Mouse (Mus musculus): ENCODE measurements around the gene Map9.
"Not testable (repeated sequence)": the region's sequence is repeated elsewhere in the genome, so short reads cannot be mapped to it uniquely, and the experiment has no call there.

The Map9 gene

DNA sequence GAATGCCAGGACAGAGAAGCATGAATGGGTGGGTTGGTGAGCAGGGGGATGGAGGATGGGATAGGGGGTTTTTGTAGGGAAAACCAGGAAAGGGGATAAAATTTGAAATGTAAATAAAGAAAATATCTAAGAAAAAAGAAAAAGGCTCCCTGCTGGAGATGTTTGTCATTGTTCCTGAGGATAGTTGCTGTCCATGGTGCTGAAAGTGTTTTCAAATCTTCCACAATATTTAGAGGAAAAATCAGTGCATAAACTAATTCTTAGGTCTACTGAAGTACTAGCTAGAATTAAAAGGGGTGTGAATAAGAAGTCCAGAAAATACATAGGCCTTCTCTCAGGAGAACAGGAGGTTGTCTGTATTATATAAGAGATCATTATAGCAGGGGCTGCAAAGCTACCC is 54.6 kb downstream of the Map9 start:
- no peak for DNase-seq (ENCODE audit: low spot score)

DNA sequence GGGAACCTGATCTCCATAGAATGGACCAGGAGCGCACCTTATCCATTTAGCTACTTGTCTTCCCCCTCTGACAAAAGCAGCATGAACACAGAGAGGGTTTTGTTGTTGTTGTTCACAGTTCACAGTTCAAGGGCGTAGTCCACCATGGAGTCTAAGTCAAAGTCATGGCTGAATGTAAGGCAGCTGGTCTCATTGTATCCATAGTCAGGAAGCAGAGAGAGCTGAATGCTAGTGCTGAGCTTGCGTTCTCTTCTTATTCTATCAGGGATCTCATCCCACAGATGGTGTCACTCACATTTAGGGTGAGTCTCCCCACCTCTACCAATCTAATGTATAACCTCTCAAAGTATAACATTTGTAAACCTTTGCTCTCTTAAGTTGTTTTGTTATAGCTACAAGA is 60.1 kb downstream of the Map9 start:
- DNase-seq (ENCODE audit: low spot score): no peak

DNA sequence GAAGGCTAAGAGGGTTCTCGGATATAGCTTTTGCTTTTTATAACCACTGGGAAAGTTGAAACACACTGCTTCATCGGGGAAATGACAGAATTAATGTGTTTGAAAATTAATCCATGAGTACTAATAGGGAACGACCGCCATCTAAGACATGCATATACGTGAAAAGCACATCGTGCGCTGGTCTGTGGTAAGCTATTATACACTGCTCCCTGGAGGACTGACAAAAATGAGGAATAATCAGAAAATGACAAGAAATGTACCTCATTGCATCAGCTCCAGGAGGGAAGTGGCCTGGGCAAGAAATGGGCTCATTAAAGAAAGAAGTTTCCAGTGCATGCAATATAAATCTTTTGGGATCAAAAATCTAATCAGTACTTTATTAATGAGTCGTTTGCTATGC is 77.5 kb downstream of the Map9 start:
- no peak for DNase-seq (ENCODE audit: low spot score)

DNA sequence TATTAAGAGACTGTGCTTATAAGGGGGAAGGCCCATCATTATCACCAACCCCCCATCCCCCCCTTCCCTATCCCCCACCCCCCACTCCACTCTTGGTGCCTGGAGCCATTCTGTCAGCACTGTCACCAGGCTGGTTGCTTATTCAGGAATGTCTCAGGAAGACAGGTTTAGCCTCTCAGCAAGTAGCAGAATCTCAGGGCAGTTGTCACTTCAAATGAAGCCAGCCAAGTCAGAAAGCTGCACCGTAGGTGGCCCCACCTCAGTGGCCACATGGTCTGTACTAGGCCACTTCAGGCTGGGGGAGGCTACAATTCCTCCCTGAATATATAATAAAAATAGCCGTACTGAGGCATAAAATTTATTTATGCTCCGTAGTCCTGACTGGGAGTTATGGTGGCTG is 83.1 kb downstream of the Map9 start:
- DNase-seq (ENCODE audit: low spot score): no peak

DNA sequence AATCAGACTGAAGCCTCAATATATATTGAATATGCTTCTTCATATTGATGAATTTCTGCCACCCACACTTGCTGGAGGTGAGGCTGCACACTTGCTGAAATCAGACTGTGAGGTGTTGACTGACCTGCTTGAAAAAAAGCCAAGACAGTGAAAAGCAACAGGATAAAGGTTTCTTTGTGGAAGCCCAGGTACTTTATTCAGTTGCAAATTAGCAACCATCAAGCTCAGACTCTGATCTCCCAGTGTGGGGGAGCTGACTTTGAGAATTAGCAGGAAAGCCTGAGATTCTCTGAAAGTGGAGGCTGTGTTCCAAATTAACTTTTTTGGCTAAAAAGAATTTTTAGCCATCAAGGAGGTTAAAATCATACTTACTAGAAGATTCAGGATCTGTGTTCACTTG is 83.8 kb downstream of the Map9 start:
- not testable (repeated sequence) for DNase-seq (ENCODE audit: low spot score)

All from layer of hippocampus, adult 9-10 months (tissue).